Mouse (Mus musculus) embryonic facial prominence, embryonic 11.5 days (tissue): Measurements from ENCODE around the gene Ccng2. TPM values are rescaled to one million over a fixed set of nuclear protein-coding genes. Genes with fewer than 3 reads are reported as not detected.

Experiments used
- polyA plus RNA-seq: library from polyadenylated mRNA; unstranded; fragments of >200 nt; fragmentation: Nextera tagmentation; extraction: Ambion mirVana; gene quantifications from 2 replicates; pipeline ENCODE4 v1.2.1, GENCODE M21; 2014

Ccng2 gene
- polyA plus RNA-seq, 1 experiment from 2014 or later = 102 TPM

Other genes starting within 250 kb of the Ccng2 start
- gene Sowahb, start 222.2 kb upstream of the Ccng2 start, polyA plus RNA-seq = 0.45 and 0.66 TPM in 2 replicates
- gene Sept11, start 173.8 kb upstream of the Ccng2 start, polyA plus RNA-seq = 236 and 261 TPM in 2 replicates
- gene Ccni, start 60.8 kb upstream of the Ccng2 start, polyA plus RNA-seq = 167 TPM in 2 replicates
- gene 2010109A12Rik, start 60.7 kb upstream of the Ccng2 start, polyA plus RNA-seq = 1.4 and 1.7 TPM in 2 replicates